ENCODE assay signal across 8 mouse cellular contexts in the genomic region with DNA sequence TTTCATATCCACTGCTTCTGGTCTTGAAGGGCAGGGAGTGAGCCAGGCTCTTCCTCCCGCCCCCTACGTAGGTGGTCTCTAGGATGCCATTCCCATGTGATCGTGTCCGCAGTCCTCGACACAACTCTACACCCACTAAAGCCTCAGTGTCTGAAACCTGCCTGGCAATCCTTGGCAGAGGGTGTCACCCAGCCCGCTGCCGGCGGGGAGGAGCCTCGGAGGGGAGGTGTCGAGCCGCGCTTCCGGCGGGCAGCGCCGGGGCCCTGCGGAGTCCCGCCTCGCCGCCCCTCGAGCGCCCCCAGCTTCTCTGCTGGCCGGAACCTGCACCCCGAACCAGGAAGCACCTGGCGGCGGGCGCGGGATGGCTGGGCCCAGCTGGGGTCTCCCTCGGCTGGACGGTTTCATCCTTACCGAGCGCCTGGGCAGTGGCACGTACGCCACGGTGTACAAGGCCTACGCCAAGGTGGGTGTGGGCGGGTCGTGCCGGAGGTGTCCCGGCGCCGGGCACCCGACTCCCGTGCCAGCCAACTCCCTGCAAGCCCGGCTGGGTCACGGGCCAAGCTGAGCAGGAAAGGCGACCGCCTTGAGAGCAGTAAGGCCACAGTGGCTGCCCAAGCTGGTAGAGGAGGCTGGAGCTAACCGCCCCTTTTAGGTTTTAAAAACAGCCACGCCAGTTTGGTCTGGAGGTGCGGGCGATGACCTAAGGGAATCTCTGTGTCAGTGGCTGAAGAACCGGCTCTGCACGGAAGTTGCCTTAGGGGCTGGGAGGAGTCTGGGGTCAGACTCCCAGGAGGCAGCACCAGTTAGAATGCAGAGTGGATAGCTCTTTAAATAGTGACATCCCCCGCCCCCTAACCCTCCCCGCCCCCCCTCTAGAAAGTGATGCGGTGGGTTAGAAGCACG. TPM values are rescaled to one million over a fixed set of nuclear protein-coding genes. Genes with fewer than 3 reads are reported as not detected.
DNase-seq lines count a peak whose midpoint lies in the region; ATAC-seq and TF ChIP-seq lines count a peak whose summit lies in the region.

A gene (plus strand): TSS at position 229 of the 903 bp plus-strand sequence.

- peaks cover 9% of the 10 kb centered on the region; the same call in 1 of the 2 replicates for H3K4me1 ChIP-seq in forebrain, embryonic 14.5 days (ENCODE audit: control insufficient read depth, insufficient read depth, low read length)
- peaks cover 4% of the 10 kb centered on the region; the same call in 1 of the 2 replicates for H3K4me1 ChIP-seq in lung, adult 2 months (ENCODE audit: control insufficient read depth, insufficient read depth, low read length)
- peaks cover 22% of the 10 kb centered on the region for H3K4me1 ChIP-seq in neural tube, embryonic 15.5 days

- no peak for TF ChIP-seq CTCF in lung, adult 2 months (IDR thresholded peaks at IDR 0.05; ENCODE audit: insufficient read depth, low read length)

- H3K4me3 ChIP-seq in forebrain, embryonic 14.5 days (ENCODE audit: low read depth, low read length): peak within 1 kb of the TSS; percentile 73
- H3K4me3 ChIP-seq in lung, adult 2 months (replicated peaks; ENCODE audit: extremely low read depth, low read depth, low read length): peak within 1 kb of the TSS; percentile 84
- H3K4me3 ChIP-seq in neural tube, embryonic 15.5 days (replicated peaks): peak within 1 kb of the TSS; percentile 78

- under 1% methylated on average over 57 of the region's 58 CpGs for WGBS in forebrain, embryonic 14.5 days
- under 1% methylated on average over 58 of the region's 58 CpGs for WGBS in large intestine, adult 2 months
- WGBS in lung, adult 2 months: under 1% methylated on average over 58 of the region's 58 CpGs
- under 1% methylated on average over 56 of the region's 58 CpGs for WGBS in neural tube, embryonic 15.5 days

- intact Hi-C loops in heart, postnatal 10 days (cut with DNase I): loop anchor here (2.0 to 5.0 kb wide), 3 partner anchors 29 to 55 kb away; a partner anchor contains a TSS

- H3K27me3 ChIP-seq in forebrain, embryonic 14.5 days (replicated peaks; ENCODE audit: control insufficient read depth, insufficient read depth, low read length): no peaks in the 10 kb centered on the region
- H3K27me3 ChIP-seq in neural tube, embryonic 15.5 days (replicated peaks): no peaks in the 10 kb centered on the region

- peak within 1 kb of the TSS; percentile 88 for H3K9ac ChIP-seq in forebrain, embryonic 14.5 days (ENCODE audit: low read length)
- H3K9ac ChIP-seq in neural tube, embryonic 15.5 days (replicated peaks): peak within 1 kb of the TSS; percentile 83

- H3K36me3 ChIP-seq in forebrain, embryonic 14.5 days (ENCODE audit: control insufficient read depth, insufficient read depth, low read length): peaks cover 48% of the 10 kb centered on the region
- peaks cover 44% of the 10 kb centered on the region for H3K36me3 ChIP-seq in neural tube, embryonic 15.5 days

- peak; percentile 84 for DNase-seq in ES-CJ7 (ENCODE audit: low read depth, low spot score)
- DNase-seq in forebrain, embryonic 14.5 days (ENCODE audit: low spot score): peak; percentile 81
- peak; percentile 83 to 86 for DNase-seq in heart, postnatal 10 days
- peak; percentile 46 for DNase-seq in large intestine, adult 2 months (ENCODE audit: low read depth, low spot score)
- peak; percentile 84 for DNase-seq in lung, adult 2 months
- peak; percentile 85 for DNase-seq in testis, postnatal 10 days (ENCODE audit: low spot score)

- peak within 1 kb of the TSS; percentile 65 for H3K27ac ChIP-seq in forebrain, embryonic 14.5 days (ENCODE audit: low read depth, low read length)
- peak within 1 kb of the TSS; percentile 84 for H3K27ac ChIP-seq in neural tube, embryonic 15.5 days (replicated peaks)

- peak; percentile 25; the same call in 1 of the 2 replicates for TF ChIP-seq POLR2A in lung, adult 2 months (IDR thresholded peaks at IDR 0.05; ENCODE audit: borderline replicate concordance, extremely low read depth, low read depth, low read length)

- peak; percentile 69; the same call in 1 of the 2 replicates for ATAC-seq in cerebellum, adult (ENCODE audit: insufficient number of reproducible peaks, low FRiP score, low TSS enrichment)
- ATAC-seq in forebrain, embryonic 14.5 days: peak; percentile 92
- ATAC-seq in neural tube, embryonic 15.5 days (ENCODE audit: low FRiP score): peak; percentile 88

- H3K9me3 ChIP-seq in forebrain, embryonic 14.5 days (replicated peaks; ENCODE audit: control insufficient read depth, low read length): no peaks in the 10 kb centered on the region
- H3K9me3 ChIP-seq in neural tube, embryonic 15.5 days (replicated peaks): no peaks in the 10 kb centered on the region

- H3K4me2 ChIP-seq in forebrain, embryonic 14.5 days (ENCODE audit: low read length): peak within 1 kb of the TSS; percentile 87
- peak within 1 kb of the TSS; percentile 92 for H3K4me2 ChIP-seq in neural tube, embryonic 15.5 days

RNA-seq across cellular contexts. Expression of the gene that starts here (rescaled TPM):
- polyA plus RNA-seq in forebrain, embryonic 14.5 days (2014; fragmentation: Nextera tagmentation; extraction: Ambion mirVana): 5.2 and 10.8 TPM in 2 replicates
- total RNA-seq in heart, postnatal 10 days (2021): 10 to 100 TPM in 1 of 2 experiments, 1 to 10 TPM in 1; 8.3 to 10.1 TPM
- 17.1 and 26.9 TPM in 2 replicates for polyA plus RNA-seq in large intestine, adult 2 months (2012; rRNA removed)
- 23.2 and 34.2 TPM in 2 replicates for polyA plus RNA-seq in lung, adult 2 months (2012; rRNA removed)
- 32.1 and 36.5 TPM in 2 replicates for polyA plus RNA-seq in neural tube, embryonic 15.5 days (2015; fragmentation: Nextera tagmentation; extraction: Ambion mirVana)

Comparison
In these comparisons a context has a peak if more than half of its experiments do, and no peak if none do; other contexts are left out.
1. Peak in every context shown above with its lines: DNase-seq, ATAC-seq, H3K4me3 ChIP-seq and H3K27ac ChIP-seq.